Mouse (Mus musculus): ENCODE data around the gene Hist1h2bh.

GRCm38 (mm10) chr13:23497656-23498321 is 45.4 kb downstream of the Hist1h2bh start:
- TF ChIP-seq POLR2A (IDR thresholded peaks at IDR 0.05; ENCODE audit: low read depth, low read length): no peak
- no peak for TF ChIP-seq CTCF (IDR thresholded peaks at IDR 0.05; ENCODE audit: extremely low read depth, insufficient read length, insufficient replicate concordance, low read depth, low read length)
